ENCODE assay signal across 9 mouse cellular contexts in the genomic region with DNA sequence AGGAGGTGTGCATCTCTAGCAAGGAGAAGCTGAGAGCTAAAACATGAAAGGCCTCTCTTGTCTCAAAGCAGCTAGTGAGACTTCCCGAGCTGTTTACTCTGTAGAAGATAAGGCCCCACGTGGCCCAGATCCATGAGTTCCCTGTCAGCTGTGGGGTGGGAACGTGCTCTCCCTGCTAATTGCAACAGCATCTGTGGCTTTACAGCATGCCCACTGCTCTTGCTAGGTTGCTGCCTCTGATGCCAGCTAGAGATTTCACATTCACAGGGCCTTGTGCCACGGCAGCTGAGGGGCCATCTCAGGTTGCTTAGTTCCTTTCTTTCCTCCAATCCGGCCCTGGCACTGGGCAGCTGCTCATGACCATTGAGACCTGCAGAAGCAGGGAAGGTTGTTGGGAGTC.
DNase-seq lines count a peak whose midpoint lies in the region; ATAC-seq and TF ChIP-seq lines count a peak whose summit lies in the region.
"Had no signal": no experiment of that assay in that cellular context is flagged by ENCODE, and none has a peak within 500 bp of the region (broad histone marks: within the 10 kb centered on the region; RNA-seq: fewer than 3 reads in every experiment).

No protein-coding gene starts in this region.

- no peaks in the 10 kb centered on the region for H3K27me3 ChIP-seq in midbrain, embryonic 13.5 days
- no peaks in the 10 kb centered on the region for H3K27me3 ChIP-seq in liver, postnatal 0 days (ENCODE audit: insufficient read depth, low read length)
- H3K27me3 ChIP-seq: liver, embryonic 12.5 days had no signal

- peak; percentile 74 for ATAC-seq in midbrain, embryonic 13.5 days
- no peak for ATAC-seq in liver, postnatal 0 days
- ATAC-seq: liver, embryonic 12.5 days had no signal

- H3K4me1 ChIP-seq in midbrain, embryonic 13.5 days (replicated peaks) = peaks cover 34% of the 10 kb centered on the region
- H3K4me1 ChIP-seq in liver, postnatal 0 days (ENCODE audit: insufficient read depth) = no peaks in the 10 kb centered on the region
- H3K4me1 ChIP-seq: liver, embryonic 12.5 days had no signal

- 0 out of 2 replicates have a peak overlapping the region, but pooled peaks have one; percentile 19 for H3K9ac ChIP-seq in midbrain, embryonic 13.5 days (replicated peaks)
- H3K9ac ChIP-seq in liver, postnatal 0 days (replicated peaks) = no peak overlapping the region
- H3K9ac ChIP-seq: liver, embryonic 12.5 days had no signal

- no peaks in the 10 kb centered on the region for H3K9me3 ChIP-seq in midbrain, embryonic 13.5 days
- no peaks in the 10 kb centered on the region for H3K9me3 ChIP-seq in liver, postnatal 0 days (ENCODE audit: low read length)
- H3K9me3 ChIP-seq: liver, embryonic 12.5 days had no signal

- H3K4me3 ChIP-seq in midbrain, embryonic 13.5 days (replicated peaks) = no peak overlapping the region
- H3K4me3 ChIP-seq in liver, postnatal 0 days (ENCODE audit: low read depth, low read length) = no peak overlapping the region
- H3K4me3 ChIP-seq: liver, embryonic 12.5 days had no signal

- 54% methylated on average over 5 of the region's 5 CpGs for WGBS in midbrain, embryonic 13.5 days
- 34% methylated on average over 5 of the region's 5 CpGs for WGBS in liver, postnatal 0 days (ENCODE audit: insufficient replicate concordance)

- DNase-seq in cerebellum, postnatal 14 days = peak; percentile 31 to 53
- DNase-seq in cerebellum, adult 11-12 months = no peak
- DNase-seq in testis, postnatal 14 days (ENCODE audit: low spot score) = peak; percentile 15
- no peak for DNase-seq in testis, postnatal 10 days (ENCODE audit: low spot score)
- peak; percentile 11 for DNase-seq in yolk sac, embryonic 10.5 days (ENCODE audit: low spot score)
- no peak for DNase-seq in liver, postnatal 0 days
- no peak for DNase-seq in c-Kit-positive CD71-positive TER-119-positive erythroid progenitor cells, embryonic 14.5 days (ENCODE audit: low spot score)

- H3K27ac ChIP-seq in midbrain, embryonic 13.5 days = peak overlapping the region; percentile 83
- no peak overlapping the region for H3K27ac ChIP-seq in liver, postnatal 0 days (ENCODE audit: low read depth)
- H3K27ac ChIP-seq: liver, embryonic 12.5 days had no signal

- no peak overlapping the region for H3K4me2 ChIP-seq in midbrain, embryonic 13.5 days (replicated peaks)
- H3K4me2 ChIP-seq in liver, postnatal 0 days (ENCODE audit: low read depth, low read length) = no peak overlapping the region
- H3K4me2 ChIP-seq: liver, embryonic 12.5 days had no signal

- no peaks in the 10 kb centered on the region for H3K36me3 ChIP-seq in midbrain, embryonic 13.5 days
- H3K36me3 ChIP-seq in liver, postnatal 0 days (replicated peaks; ENCODE audit: insufficient read depth, low read length) = no peaks in the 10 kb centered on the region
- H3K36me3 ChIP-seq: liver, embryonic 12.5 days had no signal

- no peak for TF ChIP-seq CTCF in liver, postnatal 0 days (IDR thresholded peaks at IDR 0.05; ENCODE audit: low read depth)

- no peak for TF ChIP-seq EP300 in liver, postnatal 0 days (IDR thresholded peaks at IDR 0.05; ENCODE audit: low read depth)

Comparison
In these comparisons a context has a peak if more than half of its experiments do, and no peak if none do; other contexts are left out.
1. DNase-seq: peak in cerebellum, postnatal 14 days (2 of 2), testis, postnatal 14 days (single experiment) and yolk sac, embryonic 10.5 days (single experiment); none in cerebellum, adult 11-12 months (single experiment), testis, postnatal 10 days (single experiment), liver, postnatal 0 days (single experiment) and c-Kit-positive CD71-positive TER-119-positive erythroid progenitor cells, embryonic 14.5 days (single experiment).